ENCODE assay signal across 8 mouse cellular contexts in the genomic region with DNA sequence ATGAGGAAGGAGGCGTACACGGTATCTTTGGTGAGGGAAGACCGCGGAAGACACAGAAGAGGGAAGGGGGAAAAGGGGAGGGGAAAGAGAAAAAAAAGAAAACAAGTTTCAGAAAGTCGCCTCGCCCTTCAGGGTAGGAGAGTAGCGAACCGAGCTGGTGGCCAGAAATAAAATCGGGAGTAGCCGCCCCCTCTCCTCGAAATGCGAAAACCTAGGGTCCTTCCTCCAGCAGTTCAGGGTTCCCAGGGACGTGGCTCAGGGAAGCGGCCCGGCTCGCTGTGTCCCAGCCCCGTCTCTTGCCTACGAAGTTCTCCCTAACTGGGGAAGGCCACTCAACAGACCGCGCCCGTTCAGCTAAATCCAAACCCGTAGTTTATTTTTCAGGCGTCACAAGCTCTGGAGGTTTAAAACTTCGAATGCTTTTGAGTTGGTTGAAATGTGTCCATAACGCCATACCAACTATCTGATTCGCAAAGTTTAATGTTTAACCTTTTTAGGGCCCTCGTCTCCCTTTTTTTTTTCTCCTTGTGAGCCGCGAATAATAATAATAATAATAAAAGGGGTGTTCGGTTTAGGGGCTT. TPM values are rescaled to one million over a fixed set of nuclear protein-coding genes. Genes with fewer than 3 reads are reported as not detected.
A peak's percentile ranks its signal among the peaks of the same experiment; 100 is the strongest.
DNase-seq lines count a peak whose midpoint lies in the region; ATAC-seq lines count a peak whose summit lies in the region.

No protein-coding gene starts in this region.

- peak overlapping the region; percentile 65 for H3K4me3 ChIP-seq in intestine, embryonic 14.5 days (ENCODE audit: low read depth, low read length)
- peak overlapping the region; percentile 66 for H3K4me3 ChIP-seq in liver, embryonic 16.5 days (ENCODE audit: low read depth, low read length)
- H3K4me3 ChIP-seq in neural tube, embryonic 12.5 days = peak overlapping the region; percentile 88

- DNase-seq in left cerebral cortex, postnatal 25 days (ENCODE audit: low spot score in 2 of 2) = peak; percentile 31 to 45
- DNase-seq in left cerebral cortex, postnatal 14 days (ENCODE audit: low spot score in 2 of 2) = no peak
- DNase-seq in adrenal gland, postnatal 36 days = peak; percentile 40 to 56
- DNase-seq in gastrocnemius, postnatal 14 days = peak; percentile 38
- peak; percentile 83 for DNase-seq in intestine, embryonic 14.5 days (ENCODE audit: low spot score)

- H3K27ac ChIP-seq in intestine, embryonic 14.5 days (ENCODE audit: low read depth) = peak overlapping the region; percentile 100
- H3K27ac ChIP-seq in liver, embryonic 16.5 days (ENCODE audit: low read length) = peak overlapping the region; percentile 90
- H3K27ac ChIP-seq in neural tube, embryonic 12.5 days = peak overlapping the region; percentile 100

- under 1% methylated on average over 30 of the region's 30 CpGs for WGBS in intestine, embryonic 14.5 days
- WGBS in liver, embryonic 16.5 days (ENCODE audit: insufficient replicate concordance) = under 1% methylated on average over 30 of the region's 30 CpGs
- under 1% methylated on average over 30 of the region's 30 CpGs for WGBS in neural tube, embryonic 12.5 days

- no peaks in the 10 kb centered on the region for H3K27me3 ChIP-seq in intestine, embryonic 14.5 days (replicated peaks; ENCODE audit: control insufficient read depth, insufficient read depth, low read length)
- peaks cover 99% of the 10 kb centered on the region for H3K27me3 ChIP-seq in liver, embryonic 16.5 days (ENCODE audit: control insufficient read depth, insufficient read depth, low read depth, low read length)
- H3K27me3 ChIP-seq in neural tube, embryonic 12.5 days (replicated peaks) = no peaks in the 10 kb centered on the region

- H3K4me2 ChIP-seq in intestine, embryonic 14.5 days (ENCODE audit: low read length) = peak overlapping the region; percentile 98
- H3K4me2 ChIP-seq in liver, embryonic 16.5 days (ENCODE audit: low read depth, low read length) = peak overlapping the region; percentile 68
- H3K4me2 ChIP-seq in neural tube, embryonic 12.5 days (replicated peaks) = peak overlapping the region; percentile 96

- intact Hi-C loops in left cerebral cortex, postnatal 25 days (cut with DNase I) = loop anchor here (5.0 kb wide), 1 partner anchor 118 kb away; no protein-coding TSS in a partner anchor
- intact Hi-C loops in left cerebral cortex, postnatal 14 days (cut with DNase I) = loop anchor here (2.0 to 5.0 kb wide), 2 partner anchors 89 to 147 kb away; a partner anchor contains a TSS
- intact Hi-C loops in gastrocnemius, postnatal 14 days (cut with DNase I; ENCODE audit: low total_unique reads) = no loop called here

- peak overlapping the region; percentile 100 for H3K9ac ChIP-seq in intestine, embryonic 14.5 days (ENCODE audit: low read length)
- peak overlapping the region; percentile 67 for H3K9ac ChIP-seq in liver, embryonic 16.5 days (ENCODE audit: low read depth, low read length)
- peak overlapping the region; percentile 100 for H3K9ac ChIP-seq in neural tube, embryonic 12.5 days

- H3K9me3 ChIP-seq in intestine, embryonic 14.5 days (ENCODE audit: control insufficient read depth, low read length) = no peaks in the 10 kb centered on the region
- H3K9me3 ChIP-seq in liver, embryonic 16.5 days (replicated peaks; ENCODE audit: control insufficient read depth, low read length) = no peaks in the 10 kb centered on the region
- no peaks in the 10 kb centered on the region for H3K9me3 ChIP-seq in neural tube, embryonic 12.5 days

- no peak for ATAC-seq in intestine, embryonic 14.5 days (replicated peaks; ENCODE audit: low FRiP score, low TSS enrichment, low read depth)
- ATAC-seq in liver, embryonic 16.5 days (ENCODE audit: low read depth) = no peak
- ATAC-seq in neural tube, embryonic 12.5 days (ENCODE audit: low FRiP score, low read depth) = no peak
- no peak for ATAC-seq in frontal cortex, adult (ENCODE audit: low TSS enrichment)

- H3K36me3 ChIP-seq in intestine, embryonic 14.5 days (ENCODE audit: control insufficient read depth, insufficient read depth, low read length) = peaks cover 7% of the 10 kb centered on the region; the same call in 1 of the 2 replicates
- no peaks in the 10 kb centered on the region for H3K36me3 ChIP-seq in liver, embryonic 16.5 days (ENCODE audit: control insufficient read depth, insufficient read depth)
- peaks cover 11% of the 10 kb centered on the region; the same call in 1 of the 2 replicates for H3K36me3 ChIP-seq in neural tube, embryonic 12.5 days

- H3K4me1 ChIP-seq in intestine, embryonic 14.5 days (replicated peaks; ENCODE audit: control insufficient read depth, insufficient read depth, low read length) = peaks cover 31% of the 10 kb centered on the region
- peaks cover 22% of the 10 kb centered on the region for H3K4me1 ChIP-seq in liver, embryonic 16.5 days (ENCODE audit: control insufficient read depth, low read depth, low read length)
- peaks cover 32% of the 10 kb centered on the region for H3K4me1 ChIP-seq in neural tube, embryonic 12.5 days

RNA-seq across cellular contexts. Expression of a gene that starts 2.0 kb away (rescaled TPM):
- 100 to 1,000 TPM; 114 to 125 TPM for total RNA-seq in left cerebral cortex, postnatal 25 days (2021)
- total RNA-seq in left cerebral cortex, postnatal 14 days (2021) = 100 to 1,000 TPM; 136 to 162 TPM
- total RNA-seq in adrenal gland, postnatal 36 days (2021) = 10 to 100 TPM; 79.8 to 81.9 TPM
- total RNA-seq in gastrocnemius, postnatal 14 days (2021) = 10 to 100 TPM; 36.2 to 37.1 TPM
- 31.3 TPM in 2 replicates for polyA plus RNA-seq in intestine, embryonic 14.5 days (2014; fragmentation: Nextera tagmentation; extraction: Ambion mirVana)
- polyA plus RNA-seq in liver, embryonic 16.5 days (2015; fragmentation: Nextera tagmentation; extraction: Ambion mirVana) = 2.6 and 3.4 TPM in 2 replicates
- polyA plus RNA-seq in neural tube, embryonic 12.5 days (2016; fragmentation: Nextera tagmentation; extraction: Ambion mirVana) = 51.5 and 57.5 TPM in 2 replicates

Comparison
In these comparisons a context has a peak if more than half of its experiments do, and no peak if none do; other contexts are left out.
1. DNase-seq: peak in left cerebral cortex, postnatal 25 days (2 of 2), adrenal gland, postnatal 36 days (2 of 2), gastrocnemius, postnatal 14 days (single experiment) and intestine, embryonic 14.5 days (single experiment); none in left cerebral cortex, postnatal 14 days (0 of 2).
2. Peak in every context shown above with its lines, with median percentiles within 50 percentile points of each other: H3K27ac ChIP-seq, H3K4me2 ChIP-seq, H3K4me3 ChIP-seq and H3K9ac ChIP-seq.